Mouse (Mus musculus) embryo, embryonic 9.5 days (tissue): ENCODE data around the gene N4bp1.
A peak's percentile ranks its signal among the peaks of the same experiment; 100 is the strongest.

Source experiments
- DNase-seq: peaks from one replicate; pipeline ENCODE4 v3.0.0-alpha.2; 2017; ENCODE audit errors: extremely low spot score

Gene N4bp1

GRCm38 (mm10) chr8:86884489-86885463 lies at the start of gene N4bp1:
TSS of gene N4bp1 (minus strand) at chr8:86885258.
- peak; percentile 88 for DNase-seq

GRCm38 (mm10) chr8:86934841-86935240 lies 49.8 kb upstream of the N4bp1 start:
- no peak for DNase-seq

GRCm38 (mm10) chr8:86934393-86934792 lies 49.3 kb upstream of the N4bp1 start:
- no peak for DNase-seq

- peak; percentile 81 for DNase-seq
Observed at GRCm38 (mm10) chr8:86933898-86934297, 48.8 kb upstream of the N4bp1 start.

- DNase-seq = no peak
Observed at GRCm38 (mm10) chr8:86926237-86926636, 41.2 kb upstream of the N4bp1 start.

- no peak for DNase-seq
Observed at GRCm38 (mm10) chr8:86923219-86923835, 38.3 kb upstream of the N4bp1 start.

- DNase-seq = no peak
Observed at GRCm38 (mm10) chr8:86922673-86923072, 37.6 kb upstream of the N4bp1 start.

- DNase-seq = no peak
Observed at GRCm38 (mm10) chr8:86922141-86922540, 37.1 kb upstream of the N4bp1 start.

GRCm38 (mm10) chr8:86920996-86921395 lies 35.9 kb upstream of the N4bp1 start:
- DNase-seq = no peak

GRCm38 (mm10) chr8:86920455-86920854 lies 35.4 kb upstream of the N4bp1 start:
- DNase-seq = no peak

GRCm38 (mm10) chr8:86920024-86920423 lies 35.0 kb upstream of the N4bp1 start:
- no peak for DNase-seq

- no peak for DNase-seq
Observed at GRCm38 (mm10) chr8:86919262-86919661, 34.2 kb upstream of the N4bp1 start.

GRCm38 (mm10) chr8:86918093-86918492 lies 33.0 kb upstream of the N4bp1 start:
- DNase-seq = no peak

GRCm38 (mm10) chr8:86917689-86918088 lies 32.6 kb upstream of the N4bp1 start:
- no peak for DNase-seq

- no peak for DNase-seq
Observed at GRCm38 (mm10) chr8:86916369-86916768, 31.3 kb upstream of the N4bp1 start.

- DNase-seq = no peak
Observed at GRCm38 (mm10) chr8:86911136-86911535, 26.1 kb upstream of the N4bp1 start.

GRCm38 (mm10) chr8:86910250-86910649 lies 25.2 kb upstream of the N4bp1 start:
- DNase-seq = no peak

- DNase-seq = peak; percentile 67
Observed at GRCm38 (mm10) chr8:86908536-86908935, 23.5 kb upstream of the N4bp1 start.

- no peak for DNase-seq
Observed at GRCm38 (mm10) chr8:86904911-86905310, 19.9 kb upstream of the N4bp1 start.

GRCm38 (mm10) chr8:86903104-86903503 lies 18.0 kb upstream of the N4bp1 start:
- peak; percentile 78 for DNase-seq

GRCm38 (mm10) chr8:86902656-86903055 lies 17.6 kb upstream of the N4bp1 start:
- DNase-seq = no peak

- no peak for DNase-seq
Observed at GRCm38 (mm10) chr8:86901972-86902371, 16.9 kb upstream of the N4bp1 start.
